Mouse (Mus musculus): Measurements from ENCODE around the gene Gm30191.
"Not testable (repeated sequence)": the region's sequence is repeated elsewhere in the genome, so short reads cannot be mapped to it uniquely, and the experiment has no call there.

Gene Gm30191

GRCm38 (mm10) chr4:134273417-134274345, 26.9 kb downstream of the Gm30191 start:
- in situ Hi-C loops (cut with MboI; ENCODE audit: low pct_unique_long_range_greater_than_20kb in 1 of 2, low sequenced_read_pairs in 2 of 2, unreplicated experiment in 1 of 2), result no loop called here

GRCm38 (mm10) chr4:134284942-134285341, 38.2 kb downstream of the Gm30191 start:
- in situ Hi-C loops (cut with MboI; ENCODE audit: low pct_unique_long_range_greater_than_20kb in 1 of 2, low sequenced_read_pairs in 2 of 2, unreplicated experiment in 1 of 2), result loop anchor here in 1 of 2 experiments (5.0 kb wide), 1 partner anchor 98 kb away; the partner anchor contains the start of gene Cep85

GRCm38 (mm10) chr4:134286226-134287167, 39.8 kb downstream of the Gm30191 start:
- in situ Hi-C loops (cut with MboI; ENCODE audit: low pct_unique_long_range_greater_than_20kb in 1 of 2, low sequenced_read_pairs in 2 of 2, unreplicated experiment in 1 of 2), result loop anchor here in 1 of 2 experiments (5.0 kb wide), 1 partner anchor 99 kb away; the partner anchor contains the start of gene Cep85

GRCm38 (mm10) chr4:134287168-134287564, 40.4 kb downstream of the Gm30191 start:
- in situ Hi-C loops (cut with MboI; ENCODE audit: low pct_unique_long_range_greater_than_20kb in 1 of 2, low sequenced_read_pairs in 2 of 2, unreplicated experiment in 1 of 2), result loop anchor here in 1 of 2 experiments (5.0 kb wide), 1 partner anchor 100 kb away; the partner anchor contains the start of gene Cep85

- in situ Hi-C loops (cut with MboI; ENCODE audit: low pct_unique_long_range_greater_than_20kb in 1 of 2, low sequenced_read_pairs in 2 of 2, unreplicated experiment in 1 of 2), result loop anchor here in 1 of 2 experiments (5.0 kb wide), 1 partner anchor 100 kb away; the partner anchor contains the start of gene Cep85
Observed at GRCm38 (mm10) chr4:134287575-134288025, 40.9 kb downstream of the Gm30191 start, which contains the start of gene Pdik1l. Pdik1l (minus strand) TSS chr4:134287895.

- in situ Hi-C loops (cut with MboI; ENCODE audit: low pct_unique_long_range_greater_than_20kb in 1 of 2, low sequenced_read_pairs in 2 of 2, unreplicated experiment in 1 of 2), result loop anchor here in 1 of 2 experiments (5.0 kb wide), 1 partner anchor 101 kb away; the partner anchor contains the start of gene Cep85
Observed at GRCm38 (mm10) chr4:134288397-134289256, 41.9 kb downstream of the Gm30191 start.

- in situ Hi-C loops (cut with MboI; ENCODE audit: low pct_unique_long_range_greater_than_20kb in 1 of 2, low sequenced_read_pairs in 2 of 2, unreplicated experiment in 1 of 2), result no loop called here
Observed at GRCm38 (mm10) chr4:134292067-134292466, 45.3 kb downstream of the Gm30191 start.

- in situ Hi-C loops (cut with MboI; ENCODE audit: low pct_unique_long_range_greater_than_20kb in 1 of 2, low sequenced_read_pairs in 2 of 2, unreplicated experiment in 1 of 2), result no loop called here
Observed at GRCm38 (mm10) chr4:134293061-134293691, 46.4 kb downstream of the Gm30191 start.

GRCm38 (mm10) chr4:134293692-134294163, 47.0 kb downstream of the Gm30191 start:
- in situ Hi-C loops (cut with MboI; ENCODE audit: low pct_unique_long_range_greater_than_20kb in 1 of 2, low sequenced_read_pairs in 2 of 2, unreplicated experiment in 1 of 2), result no loop called here

GRCm38 (mm10) chr4:134296096-134296495, 49.4 kb downstream of the Gm30191 start:
- in situ Hi-C loops (cut with MboI; ENCODE audit: low pct_unique_long_range_greater_than_20kb in 1 of 2, low sequenced_read_pairs in 2 of 2, unreplicated experiment in 1 of 2), result not testable (repeated sequence)

GRCm38 (mm10) chr4:134296523-134296922, 49.8 kb downstream of the Gm30191 start:
- in situ Hi-C loops (cut with MboI; ENCODE audit: low pct_unique_long_range_greater_than_20kb in 1 of 2, low sequenced_read_pairs in 2 of 2, unreplicated experiment in 1 of 2), result no loop called here

- in situ Hi-C loops (cut with MboI; ENCODE audit: low pct_unique_long_range_greater_than_20kb in 1 of 2, low sequenced_read_pairs in 2 of 2, unreplicated experiment in 1 of 2), result no loop called here
Observed at GRCm38 (mm10) chr4:134297369-134297768, 50.6 kb downstream of the Gm30191 start.

GRCm38 (mm10) chr4:134298626-134299497, 52.1 kb downstream of the Gm30191 start:
- in situ Hi-C loops (cut with MboI; ENCODE audit: low pct_unique_long_range_greater_than_20kb in 1 of 2, low sequenced_read_pairs in 2 of 2, unreplicated experiment in 1 of 2), result no loop called here

- in situ Hi-C loops (cut with MboI; ENCODE audit: low pct_unique_long_range_greater_than_20kb in 1 of 2, low sequenced_read_pairs in 2 of 2, unreplicated experiment in 1 of 2), result no loop called here
Observed at GRCm38 (mm10) chr4:134299498-134299810, 52.7 kb downstream of the Gm30191 start.

Data from mouse embryonic stem cell (cell line).